Mouse (Mus musculus) frontal cortex, adult (tissue): ENCODE measurements around the gene Ap2a1.
A peak's percentile ranks its signal among the peaks of the same experiment; 100 is the strongest.

Experiments
- ATAC-seq: cut with Nextera tagmentation; 2 replicates; pipeline ENCODE4 v1.9.2; 2017; ENCODE audit warnings: mild to moderate bottlenecking, moderate library complexity, mixed read lengths; ENCODE audit not compliant: low TSS enrichment

Ap2a1 gene

GRCm38 (mm10) chr7:44952611-44953306 lies 23.5 kb upstream of the Ap2a1 start:
- peak; percentile 53 for ATAC-seq

- peak; percentile 24; the same call in 1 of the 2 replicates for ATAC-seq
Observed at GRCm38 (mm10) chr7:44951960-44952359, 22.7 kb upstream of the Ap2a1 start.

- peak; percentile 61; the same call in 1 of the 2 replicates for ATAC-seq
Observed at GRCm38 (mm10) chr7:44949922-44950321, 20.6 kb upstream of the Ap2a1 start.

- ATAC-seq = no peak
Observed at GRCm38 (mm10) chr7:44942904-44943303, 13.6 kb upstream of the Ap2a1 start, which contains the start of gene Tsks. Gene Tsks (plus strand): TSS chr7:44943204.

- no peak for ATAC-seq
Observed at GRCm38 (mm10) chr7:44938680-44939079, 9.4 kb upstream of the Ap2a1 start.

- ATAC-seq = no peak
Observed at GRCm38 (mm10) chr7:44928570-44928969, 726 bp downstream of the Ap2a1 start.

- no peak for ATAC-seq
Observed at GRCm38 (mm10) chr7:44925468-44925867, 3.8 kb downstream of the Ap2a1 start.

GRCm38 (mm10) chr7:44922530-44922929 lies 6.8 kb downstream of the Ap2a1 start:
- ATAC-seq = no peak

GRCm38 (mm10) chr7:44919127-44919526 lies 10.2 kb downstream of the Ap2a1 start:
- ATAC-seq = no peak

- ATAC-seq = no peak
Observed at GRCm38 (mm10) chr7:44918219-44918618, 11.1 kb downstream of the Ap2a1 start.

GRCm38 (mm10) chr7:44916881-44917280 lies 12.4 kb downstream of the Ap2a1 start:
- ATAC-seq = no peak

GRCm38 (mm10) chr7:44916191-44916590 lies 13.1 kb downstream of the Ap2a1 start:
- no peak for ATAC-seq

GRCm38 (mm10) chr7:44915314-44915713 lies 14.0 kb downstream of the Ap2a1 start:
- no peak for ATAC-seq

- no peak for ATAC-seq
Observed at GRCm38 (mm10) chr7:44914396-44914795, 14.9 kb downstream of the Ap2a1 start.

- peak; percentile 18; the same call in 1 of the 2 replicates for ATAC-seq
Observed at GRCm38 (mm10) chr7:44908706-44909476, 20.4 kb downstream of the Ap2a1 start.

- ATAC-seq = peak; percentile 42; the same call in 1 of the 2 replicates
Observed at GRCm38 (mm10) chr7:44905430-44905829, 23.9 kb downstream of the Ap2a1 start.

GRCm38 (mm10) chr7:44901230-44901722 lies 28.0 kb downstream of the Ap2a1 start:
- ATAC-seq = no peak

GRCm38 (mm10) chr7:44900632-44901031 lies 28.7 kb downstream of the Ap2a1 start:
- ATAC-seq = no peak

- ATAC-seq = no peak
Observed at GRCm38 (mm10) chr7:44898607-44899006, 30.7 kb downstream of the Ap2a1 start.

GRCm38 (mm10) chr7:44896499-44896898 lies 32.8 kb downstream of the Ap2a1 start:
- ATAC-seq = no peak

- peak; percentile 59 for ATAC-seq
Observed at GRCm38 (mm10) chr7:44895593-44896434, 33.5 kb downstream of the Ap2a1 start, which contains the start of gene Fuz. Gene Fuz (plus strand): TSS chr7:44896079.

- ATAC-seq = no peak
Observed at GRCm38 (mm10) chr7:44895206-44895592, 34.1 kb downstream of the Ap2a1 start.
